Mouse (Mus musculus): Measurements from ENCODE around the gene Olfr638. TPM values are rescaled to one million over a fixed set of nuclear protein-coding genes. Genes with fewer than 3 reads are reported as not detected.

Gene Olfr638
- polyA plus RNA-seq, 1 experiment from 2014 or later: not detected

Other genes starting within 250 kb of the Olfr638 start
- not detected in 2 replicates for gene Olfr630, start 241.4 kb upstream of the Olfr638 start, polyA plus RNA-seq (2015; fragmentation: Nextera tagmentation; extraction: Ambion mirVana)
- gene Olfr69, start 227.2 kb upstream of the Olfr638 start, polyA plus RNA-seq (2015; fragmentation: Nextera tagmentation; extraction: Ambion mirVana): not detected in 2 replicates
- not detected in 2 replicates for gene Olfr68, start 219.0 kb upstream of the Olfr638 start, polyA plus RNA-seq (2015; fragmentation: Nextera tagmentation; extraction: Ambion mirVana)
- not detected in 2 replicates for gene Olfr67, start 206.9 kb upstream of the Olfr638 start, polyA plus RNA-seq (2015; fragmentation: Nextera tagmentation; extraction: Ambion mirVana)
- 4,716 and 5,311 TPM in 2 replicates for gene Hbb-bt, start 184.8 kb upstream of the Olfr638 start, polyA plus RNA-seq (2015; fragmentation: Nextera tagmentation; extraction: Ambion mirVana)
- 14,530 and 15,290 TPM in 2 replicates for gene Hbb-bs, start 170.7 kb upstream of the Olfr638 start, polyA plus RNA-seq (2015; fragmentation: Nextera tagmentation; extraction: Ambion mirVana)
- not detected in 2 replicates for gene Hbb-bh2, start 158.2 kb upstream of the Olfr638 start, polyA plus RNA-seq (2015; fragmentation: Nextera tagmentation; extraction: Ambion mirVana)
- gene Hbb-bh1, start 155.6 kb upstream of the Olfr638 start, polyA plus RNA-seq (2015; fragmentation: Nextera tagmentation; extraction: Ambion mirVana): 8.2 and 12.5 TPM in 2 replicates
- gene Hbb-y, start 145.5 kb upstream of the Olfr638 start, polyA plus RNA-seq (2015; fragmentation: Nextera tagmentation; extraction: Ambion mirVana): 807 and 1,263 TPM in 2 replicates
- gene Olfr66, start 112.5 kb upstream of the Olfr638 start, polyA plus RNA-seq (2015; fragmentation: Nextera tagmentation; extraction: Ambion mirVana): not detected in 2 replicates
- not detected in 2 replicates for gene Olfr64, start 104.3 kb upstream of the Olfr638 start, polyA plus RNA-seq (2015; fragmentation: Nextera tagmentation; extraction: Ambion mirVana)
- gene Olfr65, start 95.3 kb upstream of the Olfr638 start, polyA plus RNA-seq (2015; fragmentation: Nextera tagmentation; extraction: Ambion mirVana): not detected in 2 replicates
- not detected in 2 replicates for gene Olfr631, start 69.9 kb upstream of the Olfr638 start, polyA plus RNA-seq (2015; fragmentation: Nextera tagmentation; extraction: Ambion mirVana)
- gene Olfr632, start 64.4 kb upstream of the Olfr638 start, polyA plus RNA-seq (2015; fragmentation: Nextera tagmentation; extraction: Ambion mirVana): not detected in 2 replicates
- gene Olfr633, start 54.3 kb upstream of the Olfr638 start, polyA plus RNA-seq (2015; fragmentation: Nextera tagmentation; extraction: Ambion mirVana): not detected in 2 replicates
- not detected in 2 replicates for gene Olfr635, start 27.6 kb upstream of the Olfr638 start, polyA plus RNA-seq (2015; fragmentation: Nextera tagmentation; extraction: Ambion mirVana)
- gene Olfr639, start 18.6 kb downstream of the Olfr638 start, polyA plus RNA-seq (2015; fragmentation: Nextera tagmentation; extraction: Ambion mirVana): not detected in 2 replicates
- gene Olfr640, start 26.8 kb downstream of the Olfr638 start, polyA plus RNA-seq (2015; fragmentation: Nextera tagmentation; extraction: Ambion mirVana): not detected in 2 replicates
- gene Olfr641, start 36.7 kb downstream of the Olfr638 start, polyA plus RNA-seq (2015; fragmentation: Nextera tagmentation; extraction: Ambion mirVana): not detected in 2 replicates
- not detected in 2 replicates for gene Olfr642, start 53.9 kb downstream of the Olfr638 start, polyA plus RNA-seq (2015; fragmentation: Nextera tagmentation; extraction: Ambion mirVana)
- not detected in 2 replicates for gene 4930516K23Rik, start 62.7 kb downstream of the Olfr638 start, polyA plus RNA-seq (2015; fragmentation: Nextera tagmentation; extraction: Ambion mirVana)
- not detected in 2 replicates for gene Olfr644, start 73.1 kb downstream of the Olfr638 start, polyA plus RNA-seq (2015; fragmentation: Nextera tagmentation; extraction: Ambion mirVana)
- not detected in 2 replicates for gene Olfr645, start 86.7 kb downstream of the Olfr638 start, polyA plus RNA-seq (2015; fragmentation: Nextera tagmentation; extraction: Ambion mirVana)
- not detected in 2 replicates for gene Olfr646, start 106.1 kb downstream of the Olfr638 start, polyA plus RNA-seq (2015; fragmentation: Nextera tagmentation; extraction: Ambion mirVana)
- gene Ubqln5, start 131.1 kb downstream of the Olfr638 start, polyA plus RNA-seq (2015; fragmentation: Nextera tagmentation; extraction: Ambion mirVana): not detected in 2 replicates
- gene Olfr643, start 138.7 kb downstream of the Olfr638 start, polyA plus RNA-seq (2015; fragmentation: Nextera tagmentation; extraction: Ambion mirVana): not detected in 2 replicates
- gene Ubqln3, start 144.5 kb downstream of the Olfr638 start, polyA plus RNA-seq (2015; fragmentation: Nextera tagmentation; extraction: Ambion mirVana): not detected in 2 replicates
- not detected in 2 replicates for gene Ubqlnl, start 151.8 kb downstream of the Olfr638 start, polyA plus RNA-seq (2015; fragmentation: Nextera tagmentation; extraction: Ambion mirVana)
- not detected in 2 replicates for gene Olfm5, start 166.1 kb downstream of the Olfr638 start, polyA plus RNA-seq (2015; fragmentation: Nextera tagmentation; extraction: Ambion mirVana)
- gene Olfr648, start 184.6 kb downstream of the Olfr638 start, polyA plus RNA-seq (2015; fragmentation: Nextera tagmentation; extraction: Ambion mirVana): 0.12 and 0.20 TPM in 2 replicates
- gene Olfr649, start 197.2 kb downstream of the Olfr638 start, polyA plus RNA-seq (2015; fragmentation: Nextera tagmentation; extraction: Ambion mirVana): not detected in 2 replicates
- 0.75 and 0.98 TPM in 2 replicates for gene Trim6, start 220.0 kb downstream of the Olfr638 start, polyA plus RNA-seq (2015; fragmentation: Nextera tagmentation; extraction: Ambion mirVana)
- gene Trim34a, start 245.7 kb downstream of the Olfr638 start, polyA plus RNA-seq (2015; fragmentation: Nextera tagmentation; extraction: Ambion mirVana): 1.9 and 2.3 TPM in 2 replicates

Data from lung, embryonic 15.5 days (tissue).